8 mouse cellular contexts compared by ENCODE assay signal in the genomic region with DNA sequence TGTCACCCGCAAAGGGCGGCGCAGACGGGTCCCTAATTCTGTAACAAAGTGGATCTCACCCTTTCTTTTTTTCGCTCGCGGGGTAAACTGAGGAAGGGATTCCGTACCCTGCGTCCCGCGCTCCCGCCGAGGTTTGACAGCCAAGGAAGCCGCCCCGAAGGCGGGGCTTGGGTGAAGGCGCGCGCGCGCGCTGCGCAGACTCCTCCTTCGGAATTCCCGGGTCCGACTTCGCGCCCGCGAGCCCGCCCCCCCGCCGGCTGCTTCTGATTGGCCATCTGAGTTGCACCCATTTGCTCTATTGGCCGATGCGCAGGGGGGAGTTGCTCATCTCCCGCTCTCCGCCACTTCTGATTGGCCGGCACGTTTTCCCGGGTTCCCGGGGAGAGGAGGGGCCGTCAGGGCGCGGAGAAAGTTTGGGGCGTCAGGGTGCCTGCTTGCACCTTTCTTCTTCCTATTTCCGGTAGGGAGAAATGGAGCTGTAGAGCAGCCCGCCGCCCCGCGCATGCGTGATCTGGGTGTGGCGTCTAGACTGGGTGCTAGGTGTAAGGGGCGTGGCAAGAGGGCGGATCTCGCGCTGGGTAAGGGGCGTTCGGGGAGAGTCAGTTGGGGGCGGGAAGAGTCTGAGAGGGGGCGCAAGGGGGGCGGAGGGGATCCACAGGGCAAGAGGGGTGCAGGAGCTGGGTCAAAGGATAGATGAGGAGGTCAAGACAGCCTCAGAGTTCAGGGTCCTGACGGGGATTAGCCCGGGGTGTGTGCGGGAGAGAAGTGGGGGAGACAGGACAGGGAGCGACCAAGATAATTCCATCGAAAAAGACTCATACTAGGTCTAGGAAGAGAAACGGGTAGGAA. TPM values are rescaled to one million over a fixed set of nuclear protein-coding genes. Genes with fewer than 3 reads are reported as not detected.
A peak's percentile ranks its signal among the peaks of the same experiment; 100 is the strongest.
DNase-seq lines count a peak whose midpoint lies in the region; ATAC-seq and TF ChIP-seq lines count a peak whose summit lies in the region.

TSS of gene Tcf19 (minus strand) at position 173 of the 849 bp plus-strand sequence.
TSS of gene Cchcr1 (plus strand) at position 449 of the 849 bp plus-strand sequence.

- no peaks in the 10 kb centered on the region for H3K27me3 ChIP-seq in embryonic facial prominence, embryonic 15.5 days
- H3K27me3 ChIP-seq in limb, embryonic 14.5 days (ENCODE audit: control insufficient read depth, insufficient read depth, low read length), result no peaks in the 10 kb centered on the region
- no peaks in the 10 kb centered on the region for H3K27me3 ChIP-seq in midbrain, postnatal 0 days (ENCODE audit: insufficient read depth, low read length)

- under 1% methylated on average over 67 of the region's 67 CpGs for WGBS in bone marrow, adult 2 months
- WGBS in embryonic facial prominence, embryonic 15.5 days, result under 1% methylated on average over 67 of the region's 67 CpGs
- under 1% methylated on average over 65 of the region's 67 CpGs for WGBS in limb, embryonic 14.5 days
- WGBS in midbrain, postnatal 0 days, result under 1% methylated on average over 66 of the region's 67 CpGs

- H3K4me2 ChIP-seq in embryonic facial prominence, embryonic 15.5 days (replicated peaks), result peak within 1 kb of the TSS; percentile 83
- H3K4me2 ChIP-seq in limb, embryonic 14.5 days (replicated peaks; ENCODE audit: low read depth, low read length, severe bottlenecking), result peak within 1 kb of the TSS; percentile 81
- peak within 1 kb of the TSS; percentile 97 for H3K4me2 ChIP-seq in midbrain, postnatal 0 days (ENCODE audit: low read depth, low read length, poor library complexity, severe bottlenecking)

- peak; percentile 38; the same call in 1 of the 2 replicates for TF ChIP-seq POLR2A in bone marrow, adult 2 months (IDR thresholded peaks at IDR 0.05; ENCODE audit: borderline replicate concordance, control insufficient read depth, low read depth, low read length)
- TF ChIP-seq POLR2A in limb, embryonic 14.5 days (IDR thresholded peaks at IDR 0.05; ENCODE audit: borderline replicate concordance, extremely low read depth, insufficient read depth, insufficient read length), result 0 out of 2 replicates have a peak, but pooled peaks have one; percentile 16

- peaks cover 20% of the 10 kb centered on the region for H3K36me3 ChIP-seq in embryonic facial prominence, embryonic 15.5 days
- peaks cover 3% of the 10 kb centered on the region; the same call in 1 of the 2 replicates for H3K36me3 ChIP-seq in limb, embryonic 14.5 days (ENCODE audit: control insufficient read depth, insufficient read depth, low read length)
- no peaks in the 10 kb centered on the region for H3K36me3 ChIP-seq in midbrain, postnatal 0 days (ENCODE audit: insufficient read depth, low read length)

- no peaks in the 10 kb centered on the region for H3K4me1 ChIP-seq in bone marrow, adult 2 months (ENCODE audit: control insufficient read depth, insufficient read depth, low read length)
- H3K4me1 ChIP-seq in embryonic facial prominence, embryonic 15.5 days, result peaks cover 34% of the 10 kb centered on the region
- H3K4me1 ChIP-seq in limb, embryonic 14.5 days (ENCODE audit: control insufficient read depth, insufficient read depth, low read length), result peaks cover 16% of the 10 kb centered on the region
- no peaks in the 10 kb centered on the region; the same call in 1 of the 2 replicates for H3K4me1 ChIP-seq in midbrain, postnatal 0 days (ENCODE audit: insufficient read depth, low read length)

- peak within 1 kb of the TSS; percentile 2; the same call in 1 of the 2 replicates for H3K27ac ChIP-seq in bone marrow, adult 2 months (ENCODE audit: control insufficient read depth, insufficient read depth, low read depth, low read length, poor library complexity)
- peak within 1 kb of the TSS; percentile 68 for H3K27ac ChIP-seq in embryonic facial prominence, embryonic 15.5 days (replicated peaks)
- 0 out of 2 replicates have a peak within 1 kb of the TSS, but pooled peaks have one; percentile 26 for H3K27ac ChIP-seq in limb, embryonic 14.5 days (replicated peaks; ENCODE audit: low read depth, low read length)
- no peak within 1 kb of the TSS for H3K27ac ChIP-seq in midbrain, postnatal 0 days (ENCODE audit: low read depth, low read length)

- peak within 1 kb of the TSS; percentile 53 for H3K9ac ChIP-seq in embryonic facial prominence, embryonic 15.5 days
- H3K9ac ChIP-seq in limb, embryonic 14.5 days (ENCODE audit: low read depth, low read length, severe bottlenecking), result peak within 1 kb of the TSS; percentile 66
- H3K9ac ChIP-seq in midbrain, postnatal 0 days (replicated peaks; ENCODE audit: low read length, poor library complexity, severe bottlenecking), result peak within 1 kb of the TSS; percentile 36; the same call in 1 of the 2 replicates

- peak; percentile 95 for ATAC-seq in embryonic facial prominence, embryonic 15.5 days (ENCODE audit: insufficient number of reproducible peaks, low FRiP score, low TSS enrichment, low read depth)
- ATAC-seq in limb, embryonic 14.5 days (ENCODE audit: low FRiP score, low read depth), result peak; percentile 97
- peak; percentile 91 for ATAC-seq in midbrain, postnatal 0 days (ENCODE audit: low FRiP score)

- peak; percentile 99 for DNase-seq in 416B (ENCODE audit: low read depth)
- peak; percentile 96 for DNase-seq in heart, adult 8-10 months (ENCODE audit: low spot score)
- peak; percentile 98 for DNase-seq in kidney, adult 9 months
- DNase-seq in limb, embryonic 14.5 days (ENCODE audit: low spot score), result peak; percentile 97
- peak; percentile 96 for DNase-seq in midbrain, postnatal 0 days (ENCODE audit: low spot score)
- peak; percentile 90 to 91 for DNase-seq in spleen, postnatal 14 days (ENCODE audit: low spot score in 2 of 2)

- H3K9me3 ChIP-seq in embryonic facial prominence, embryonic 15.5 days (replicated peaks), result no peaks in the 10 kb centered on the region
- no peaks in the 10 kb centered on the region for H3K9me3 ChIP-seq in limb, embryonic 14.5 days (ENCODE audit: control insufficient read depth, low read length)
- no peaks in the 10 kb centered on the region for H3K9me3 ChIP-seq in midbrain, postnatal 0 days (ENCODE audit: low read length)

- no peak for TF ChIP-seq CTCF in bone marrow, adult 2 months (IDR thresholded peaks at IDR 0.05; ENCODE audit: control insufficient read depth, insufficient read depth, low read length)
- no peak for TF ChIP-seq CTCF in midbrain, postnatal 0 days (IDR thresholded peaks at IDR 0.05)

- H3K4me3 ChIP-seq in bone marrow, adult 2 months (replicated peaks; ENCODE audit: control insufficient read depth, low read depth, low read length), result peak within 1 kb of the TSS; percentile 77
- peak within 1 kb of the TSS; percentile 65 for H3K4me3 ChIP-seq in embryonic facial prominence, embryonic 15.5 days (replicated peaks)
- H3K4me3 ChIP-seq in limb, embryonic 14.5 days (replicated peaks; ENCODE audit: low read length), result peak within 1 kb of the TSS; percentile 59
- peak within 1 kb of the TSS; percentile 53 for H3K4me3 ChIP-seq in midbrain, postnatal 0 days (ENCODE audit: low read depth, low read length)

RNA-seq across cellular contexts. Expression of gene Tcf19, which starts in this region (rescaled TPM):
- polyA plus RNA-seq in bone marrow, adult 2 months (2011; ENCODE audit: insufficient read depth, insufficient read length, low replicate concordance, missing spikeins), result 28.7 and 41.7 TPM in 2 replicates
- 86.0 and 86.2 TPM in 2 replicates for polyA plus RNA-seq in embryonic facial prominence, embryonic 15.5 days (2015; fragmentation: Nextera tagmentation; extraction: Ambion mirVana)
- total RNA-seq in heart, adult 8-10 months (2022), result 1 to 10 TPM; 2.1 to 3.3 (median 2.4) TPM
- 73.8 and 82.6 TPM in 2 replicates for polyA plus RNA-seq in limb, embryonic 14.5 days (2012; rRNA removed)
- polyA plus RNA-seq in limb, embryonic 14.5 days (2014; fragmentation: Nextera tagmentation; extraction: Ambion mirVana), result 75.5 and 84.3 TPM in 2 replicates
- 9.2 and 10.3 TPM in 2 replicates for total RNA-seq in midbrain, postnatal 0 days (2014; rRNA removed)
- 4.5 and 4.7 TPM in 2 replicates for polyA plus RNA-seq in midbrain, postnatal 0 days (2015; fragmentation: Nextera tagmentation; extraction: Ambion mirVana)

RNA-seq across cellular contexts. Expression of gene Cchcr1, which starts in this region (rescaled TPM):
- polyA plus RNA-seq in bone marrow, adult 2 months (2011; ENCODE audit: insufficient read depth, insufficient read length, low replicate concordance, missing spikeins), result 15.7 and 31.8 TPM in 2 replicates
- polyA plus RNA-seq in embryonic facial prominence, embryonic 15.5 days (2015; fragmentation: Nextera tagmentation; extraction: Ambion mirVana), result 18.3 and 20.7 TPM in 2 replicates
- 1 to 10 TPM; 2.0 to 3.9 (median 2.4) TPM for total RNA-seq in heart, adult 8-10 months (2022)
- 41.2 and 43.2 TPM in 2 replicates for polyA plus RNA-seq in limb, embryonic 14.5 days (2012; rRNA removed)
- polyA plus RNA-seq in limb, embryonic 14.5 days (2014; fragmentation: Nextera tagmentation; extraction: Ambion mirVana), result 11.6 and 13.9 TPM in 2 replicates
- 3.5 and 4.0 TPM in 2 replicates for total RNA-seq in midbrain, postnatal 0 days (2014; rRNA removed)
- 1.9 and 2.1 TPM in 2 replicates for polyA plus RNA-seq in midbrain, postnatal 0 days (2015; fragmentation: Nextera tagmentation; extraction: Ambion mirVana)
